Mouse (Mus musculus) E14TG2a.4 (cell line): ENCODE data around the gene Usp53.

ENCODE experiments used
- CTCF ChIP-seq: conservative IDR thresholded peaks from 2 replicates; pipeline ENCODE4 v1.5.1; 2014; ENCODE audit warnings: low read length
- NANOG ChIP-seq: IDR thresholded peaks from 2 replicates; pipeline ENCODE4 v1.6.1; 2014; ENCODE audit warnings: borderline replicate concordance, low read length, mixed read lengths
- POU5F1 ChIP-seq: IDR thresholded peaks from 2 replicates; pipeline ENCODE4 v1.6.1; 2014; ENCODE audit warnings: low read length, borderline replicate concordance

DNA sequence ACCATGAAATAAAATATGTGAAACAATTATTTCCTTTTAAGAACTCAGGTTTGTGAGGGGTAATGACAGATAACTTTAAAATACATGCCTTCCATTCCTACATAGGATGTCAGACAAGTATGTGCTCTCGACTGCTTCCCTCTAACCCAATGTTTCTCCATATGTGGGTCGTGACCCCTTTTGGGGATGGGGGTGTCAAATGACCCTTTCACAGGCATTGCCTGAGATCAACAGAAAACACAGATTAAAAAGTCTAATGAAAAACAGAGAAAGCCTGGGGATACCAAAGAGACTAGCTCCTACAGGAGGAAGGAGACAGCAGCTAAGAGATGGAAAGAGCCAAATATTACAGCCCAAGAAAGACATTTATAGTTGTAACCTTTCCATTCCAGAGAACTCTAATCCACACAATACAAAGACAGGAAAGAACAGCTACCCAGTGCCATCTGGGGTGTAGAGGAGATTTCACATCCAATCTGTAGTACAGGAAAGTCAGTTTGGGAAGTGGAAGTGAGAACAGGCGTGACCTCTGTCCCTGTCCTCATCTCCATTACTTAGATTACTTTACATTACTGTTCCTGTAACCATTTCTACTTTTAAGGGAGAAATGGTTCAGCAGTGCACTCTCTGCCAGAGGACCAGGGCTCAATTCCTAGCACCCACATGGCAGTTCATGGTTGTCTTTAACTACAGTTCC lies 12.0 kb downstream of the Usp53 start:
- no peak for TF ChIP-seq CTCF
- TF ChIP-seq NANOG, result no peak
- TF ChIP-seq POU5F1, result no peak
